Mouse (Mus musculus): ENCODE results near the gene Zfp641. TPM values are rescaled to one million over a fixed set of nuclear protein-coding genes. Genes with fewer than 3 reads are reported as not detected.

The Zfp641 gene
- polyA plus RNA-seq (2015; fragmentation: Nextera tagmentation; extraction: Ambion mirVana) = 1.6 and 1.7 TPM in 2 replicates

DNA sequence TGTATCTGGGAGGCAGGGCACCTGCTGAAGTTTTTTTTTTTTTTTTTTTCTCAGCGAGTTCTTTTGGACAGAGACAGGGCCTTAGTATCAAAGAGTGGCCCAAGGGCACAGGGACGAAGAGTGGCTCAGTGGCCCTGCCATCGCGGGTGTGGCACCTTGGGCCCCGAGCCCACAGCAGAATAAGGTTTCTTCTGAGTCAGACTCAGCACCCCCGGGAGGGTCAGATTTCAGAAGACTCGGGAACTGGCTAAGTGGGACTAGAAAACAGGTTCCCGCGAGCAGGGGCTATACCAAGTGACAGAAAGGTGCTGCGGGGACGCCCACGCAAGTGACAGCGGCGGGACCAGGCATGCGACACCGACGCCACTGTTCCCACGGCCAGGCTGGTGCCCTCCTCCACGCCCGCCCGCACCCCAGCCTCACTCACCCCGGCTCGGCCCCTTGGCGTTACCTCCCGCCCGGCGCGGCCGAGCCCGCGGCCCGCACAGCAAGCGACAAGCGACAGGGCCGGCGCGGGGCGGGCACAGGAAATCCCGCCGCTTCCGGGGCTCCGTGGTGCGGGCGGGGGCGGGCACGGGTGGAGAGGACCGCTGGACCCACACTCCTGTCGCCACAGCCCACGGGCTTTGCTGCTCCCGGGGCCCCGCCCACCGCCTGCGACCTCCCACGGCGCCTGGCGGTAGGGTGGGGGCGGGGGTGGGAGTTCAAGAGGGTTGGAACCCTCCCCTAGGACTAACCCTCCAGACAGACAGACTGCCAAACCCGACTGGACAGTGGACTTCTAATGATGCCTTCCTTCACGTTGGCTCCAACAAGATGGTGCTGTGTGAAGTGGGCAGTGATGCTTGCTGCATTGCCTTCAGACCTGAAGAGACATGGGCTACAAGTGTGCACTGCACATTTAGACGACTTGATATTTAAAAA, at the start of gene Zfp641:
Gene Zfp641, minus strand, starts transcription at position 534 of the 924 bp plus-strand sequence.
- Histone ChIP-seq H3K27me3 (peaks cover 6% of the 10 kb centered on the region; the same call in 1 of the 2 replicates), H3K4me1 (peaks cover 7% of the 10 kb centered on the region; the same call in 1 of the 2 replicates), H3K27ac (no peak within 1 kb of the TSS), H3K4me2 (peak within 1 kb of the TSS; percentile 95), H3K9me3 (replicated peaks) (no peaks in the 10 kb centered on the region), H3K36me3 (no peaks in the 10 kb centered on the region), H3K4me3 (replicated peaks) (peak within 1 kb of the TSS; percentile 61), H3K9ac (peak within 1 kb of the TSS; percentile 57)
- peak; percentile 73 for ATAC-seq (replicated peaks; ENCODE audit: low FRiP score)
- 1% methylated on average over 59 of the region's 60 CpGs for WGBS

DNA sequence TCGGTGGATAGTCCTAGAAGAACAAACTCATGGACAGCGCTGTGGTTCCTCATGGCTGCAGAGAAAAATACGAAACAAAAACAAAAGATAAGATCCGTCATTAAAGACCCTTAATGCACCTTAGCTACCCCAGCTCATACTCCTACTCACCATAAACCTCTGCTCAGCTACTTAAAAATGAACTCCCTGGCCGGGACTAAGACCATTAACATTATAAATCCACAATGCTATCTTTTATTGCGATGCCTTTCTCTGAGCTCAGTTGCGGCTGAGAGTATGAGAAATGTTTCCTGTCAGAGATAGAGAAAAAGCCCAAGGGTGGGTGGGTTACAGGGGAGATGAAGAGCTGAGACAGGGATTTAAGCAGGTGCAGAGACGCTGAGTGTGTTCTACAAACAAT, 44.9 kb upstream of the Zfp641 start, which contains the start of gene Olfr284:
Gene Olfr284, minus strand, starts transcription at position 101 of the 400 bp plus-strand sequence.
- Histone ChIP-seq H3K27ac (no peak within 1 kb of the TSS), H3K9me3 (replicated peaks) (no peaks in the 10 kb centered on the region), H3K4me3 (replicated peaks) (no peak within 1 kb of the TSS), H3K27me3 (no peaks in the 10 kb centered on the region), H3K4me2 (no peak within 1 kb of the TSS), H3K4me1 (no peaks in the 10 kb centered on the region), H3K36me3 (no peaks in the 10 kb centered on the region), H3K9ac (no peak within 1 kb of the TSS)
- no peak for ATAC-seq (replicated peaks; ENCODE audit: low FRiP score)
- WGBS = 50% methylated on average over 8 of the region's 8 CpGs

- no peak within 1 kb of the TSS for H3K27ac ChIP-seq
- H3K9ac ChIP-seq = no peak within 1 kb of the TSS
- no peaks in the 10 kb centered on the region for H3K27me3 ChIP-seq
- H3K9me3 ChIP-seq (replicated peaks) = no peaks in the 10 kb centered on the region
- no peaks in the 10 kb centered on the region for H3K36me3 ChIP-seq
- no peaks in the 10 kb centered on the region for H3K4me1 ChIP-seq
- no peak within 1 kb of the TSS for H3K4me3 ChIP-seq (replicated peaks)
- WGBS = 90% methylated on average over 5 of the region's 5 CpGs
- H3K4me2 ChIP-seq = no peak within 1 kb of the TSS
- ATAC-seq (replicated peaks; ENCODE audit: low FRiP score) = no peak
These were observed 21.3 kb upstream of the Zfp641 start, which contains the start of gene Olfr285 for GRCm38 (mm10) chr15:98317177-98317724. Olfr285 (minus strand) TSS chr15:98317353.

DNA sequence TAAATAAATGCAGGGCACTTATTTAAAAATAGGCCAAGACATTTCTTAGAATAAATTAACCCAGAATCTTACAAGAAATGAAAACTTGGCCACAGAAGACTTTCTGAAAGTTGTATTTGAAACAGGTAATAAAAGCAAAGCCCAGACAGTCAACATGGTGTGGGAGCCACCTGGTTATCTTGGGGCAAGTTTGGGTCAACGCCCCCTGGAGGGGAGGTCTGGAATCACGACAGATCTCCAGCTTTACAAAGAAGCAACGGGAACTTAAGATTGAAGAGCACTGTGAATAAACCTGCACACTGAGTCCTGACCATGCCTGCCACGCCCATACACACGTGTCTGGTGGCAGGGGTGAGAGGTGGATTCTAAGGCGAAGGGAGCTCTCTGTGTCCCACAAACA, 19.7 kb upstream of the Zfp641 start:
- Histone ChIP-seq H3K27me3 (no peaks in the 10 kb centered on the region), H3K9ac (no peak overlapping the region), H3K27ac (no peak overlapping the region), H3K4me2 (no peak overlapping the region), H3K36me3 (no peaks in the 10 kb centered on the region), H3K9me3 (replicated peaks) (no peaks in the 10 kb centered on the region), H3K4me3 (replicated peaks) (no peak overlapping the region), H3K4me1 (no peaks in the 10 kb centered on the region)
- 56% methylated on average over 6 of the region's 6 CpGs for WGBS
- no peak for ATAC-seq (replicated peaks; ENCODE audit: low FRiP score)

DNA sequence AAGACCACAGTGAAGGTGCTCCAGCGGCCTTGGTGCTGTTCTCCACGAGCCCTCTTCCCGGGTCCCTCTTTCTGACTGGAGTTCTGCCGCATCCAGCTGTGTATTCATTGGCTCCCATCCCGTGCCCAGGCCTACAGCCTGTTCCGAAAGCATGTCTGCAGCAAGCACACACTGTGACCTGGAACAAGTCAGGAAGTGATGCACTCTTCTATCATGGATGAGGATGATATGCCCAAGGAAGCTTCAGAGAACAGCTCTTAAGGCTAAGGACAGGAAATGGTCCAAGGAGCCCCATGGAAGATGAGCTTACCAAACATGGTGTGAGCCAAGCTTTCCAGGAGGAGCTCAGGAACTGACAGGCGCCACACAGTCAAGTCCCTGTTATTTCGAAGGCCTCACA, 2.3 kb downstream of the Zfp641 start:
- Histone ChIP-seq H3K27me3 (peaks cover 6% of the 10 kb centered on the region; the same call in 1 of the 2 replicates), H3K4me1 (peaks cover 7% of the 10 kb centered on the region; the same call in 1 of the 2 replicates), H3K9ac (no peak overlapping the region), H3K4me2 (no peak overlapping the region), H3K9me3 (replicated peaks) (no peaks in the 10 kb centered on the region), H3K27ac (no peak overlapping the region), H3K4me3 (replicated peaks) (no peak overlapping the region), H3K36me3 (no peaks in the 10 kb centered on the region)
- ATAC-seq (replicated peaks; ENCODE audit: low FRiP score) = no peak
- WGBS = 90% methylated on average over 8 of the region's 8 CpGs

DNA sequence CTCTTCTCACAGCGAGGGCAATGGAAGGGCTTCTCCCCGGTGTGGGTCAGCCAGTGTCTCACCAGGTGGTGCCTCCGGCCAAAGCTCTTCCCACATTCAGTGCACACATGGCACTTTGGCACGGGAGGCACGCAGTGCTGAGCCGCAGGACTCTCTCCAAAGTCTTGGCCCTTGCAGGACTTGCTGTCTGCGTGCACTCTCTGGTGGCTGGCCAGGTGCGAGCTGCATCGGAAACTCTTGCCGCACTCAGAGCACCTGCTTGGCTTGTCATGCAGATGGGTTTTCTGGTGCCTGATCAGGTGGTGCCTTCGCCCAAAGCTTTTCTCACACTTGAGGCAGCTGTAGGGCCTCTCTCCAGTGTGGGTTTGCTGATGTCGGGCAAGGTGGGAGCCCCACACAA, 7.4 kb downstream of the Zfp641 start:
- Histone ChIP-seq H3K4me1 (0 out of 2 replicates have a peak, but pooled peaks cover 7% of the 10 kb centered on the region), H3K9me3 (replicated peaks) (no peaks in the 10 kb centered on the region), H3K36me3 (no peaks in the 10 kb centered on the region), H3K4me3 (replicated peaks) (no peak overlapping the region), H3K4me2 (no peak overlapping the region), H3K27me3 (0 out of 2 replicates have a peak, but pooled peaks cover 2% of the 10 kb centered on the region), H3K27ac (no peak overlapping the region), H3K9ac (no peak overlapping the region)
- ATAC-seq (replicated peaks; ENCODE audit: low FRiP score) = no peak
- WGBS = 75% methylated on average over 12 of the region's 12 CpGs

GRCm38 (mm10) chr15:98286418-98286817, 9.5 kb downstream of the Zfp641 start:
- H3K4me2 ChIP-seq = no peak overlapping the region
- H3K27ac ChIP-seq = peak overlapping the region; percentile 37; the same call in 1 of the 2 replicates
- no peaks in the 10 kb centered on the region for H3K36me3 ChIP-seq
- 0 out of 2 replicates have a peak, but pooled peaks cover 7% of the 10 kb centered on the region for H3K4me1 ChIP-seq
- H3K27me3 ChIP-seq = no peaks in the 10 kb centered on the region
- H3K9ac ChIP-seq = no peak overlapping the region
- 62% methylated on average over 7 of the region's 7 CpGs for whole genome bisulfite sequencing
- H3K4me3 ChIP-seq (replicated peaks) = no peak overlapping the region
- no peak for ATAC-seq (replicated peaks; ENCODE audit: low FRiP score)
- H3K9me3 ChIP-seq (replicated peaks) = no peaks in the 10 kb centered on the region

DNA sequence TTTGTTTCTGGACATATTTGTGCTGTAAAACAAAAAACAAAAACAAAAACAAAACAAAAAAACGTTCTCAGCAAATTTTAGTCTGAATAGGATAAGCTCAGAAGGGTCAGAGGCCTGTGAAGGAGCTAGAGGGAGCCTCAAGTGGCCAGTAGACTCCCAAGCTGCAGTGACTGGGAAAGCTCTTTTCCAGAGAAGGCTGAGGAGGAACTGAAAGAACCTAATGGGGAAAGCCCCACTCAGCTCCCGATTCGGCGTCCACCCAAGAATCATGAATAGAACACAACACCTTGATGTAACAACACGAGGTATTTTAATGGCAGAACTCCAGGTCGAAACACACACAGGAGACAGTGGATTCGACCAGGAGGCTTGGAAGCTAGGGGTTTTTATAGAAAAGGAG, 38.2 kb downstream of the Zfp641 start:
- no peak overlapping the region for H3K27ac ChIP-seq
- 85% methylated on average over 7 of the region's 7 CpGs for WGBS

GRCm38 (mm10) chr15:98257193-98257592, 38.8 kb downstream of the Zfp641 start, which contains the start of gene H1fnt:
H1fnt (minus strand) TSS chr15:98257293.
- no peak for ATAC-seq (replicated peaks; ENCODE audit: low FRiP score)
- H3K4me3 ChIP-seq (replicated peaks) = no peak within 1 kb of the TSS
- WGBS = 82% methylated on average over 8 of the region's 8 CpGs

More for the DNA sequence above, 38.2 kb downstream of the Zfp641 start:
- Histone ChIP-seq H3K27me3 (no peaks in the 10 kb centered on the region), H3K36me3 (no peaks in the 10 kb centered on the region), H3K9ac (no peak overlapping the region), H3K9me3 (replicated peaks) (no peaks in the 10 kb centered on the region), H3K4me2 (no peak overlapping the region), H3K4me3 (replicated peaks) (no peak overlapping the region), H3K4me1 (no peaks in the 10 kb centered on the region)
- ATAC-seq (replicated peaks; ENCODE audit: low FRiP score) = no peak

GRCm38 (mm10) chr15:98256271-98256670, 39.7 kb downstream of the Zfp641 start:
- H3K4me3 ChIP-seq (replicated peaks) = no peak overlapping the region
- WGBS = 95% methylated on average over 13 of the region's 13 CpGs
- H3K36me3 ChIP-seq = no peaks in the 10 kb centered on the region
- no peaks in the 10 kb centered on the region for H3K4me1 ChIP-seq
- ATAC-seq (replicated peaks; ENCODE audit: low FRiP score) = no peak
- no peak overlapping the region for H3K4me2 ChIP-seq
- H3K9me3 ChIP-seq (replicated peaks) = no peaks in the 10 kb centered on the region
- H3K27me3 ChIP-seq = no peaks in the 10 kb centered on the region
- H3K9ac ChIP-seq = no peak overlapping the region
- H3K27ac ChIP-seq = no peak overlapping the region

More at GRCm38 (mm10) chr15:98257193-98257592, 38.8 kb downstream of the Zfp641 start, which contains the start of gene H1fnt:
- no peaks in the 10 kb centered on the region for H3K4me1 ChIP-seq
- H3K9me3 ChIP-seq (replicated peaks) = no peaks in the 10 kb centered on the region
- H3K4me2 ChIP-seq = no peak within 1 kb of the TSS
- H3K9ac ChIP-seq = no peak within 1 kb of the TSS
- no peak within 1 kb of the TSS for H3K27ac ChIP-seq
- H3K36me3 ChIP-seq = no peaks in the 10 kb centered on the region
- no peaks in the 10 kb centered on the region for H3K27me3 ChIP-seq
